Mouse (Mus musculus) monocyte, adult 5-6 weeks (primary cell): Measurements from ENCODE around the gene Syde2. TPM values are rescaled to one million over a fixed set of nuclear protein-coding genes. Genes with fewer than 3 reads are reported as not detected.
A peak's percentile ranks its signal among the peaks of the same experiment; 100 is the strongest.

Experiments used
- ATAC-seq: fragments of 153-309, 156-312 bp; replicated peaks from 2 replicates; pipeline ENCODE4 v1.8.0; 2017; ENCODE audit warnings: mild to moderate bottlenecking; ENCODE audit not compliant: low TSS enrichment, insufficient number of reproducible peaks, severe bottlenecking, poor library complexity, low FRiP score
- total RNA-seq: library from RNA; stranded (forward); fragments of 200-1000, 200-491, 200-594 nt; gene quantifications from 3 replicates; pipeline ENCODE4 v1.2.3, GENCODE M21; 2017

Gene Syde2
- total RNA-seq, result 0.32 to 1.6 TPM in 2 of 3 replicates, not detected in the other

GRCm38 (mm10) chr3:145987268-145987969, at the start of gene Syde2:
TSS of gene Syde2 (plus strand) at chr3:145987870.
- no peak for ATAC-seq

- ATAC-seq, result no peak
These were observed 49.0 kb upstream of the Syde2 start for GRCm38 (mm10) chr3:145938405-145939349.

GRCm38 (mm10) chr3:145939402-145939801, 48.3 kb upstream of the Syde2 start:
- ATAC-seq, result no peak

GRCm38 (mm10) chr3:145939971-145940370, 47.7 kb upstream of the Syde2 start:
- no peak for ATAC-seq

- peak; percentile 73 for ATAC-seq
These were observed 45.7 kb upstream of the Syde2 start for GRCm38 (mm10) chr3:145941971-145942370.

GRCm38 (mm10) chr3:145944348-145944747, 43.3 kb upstream of the Syde2 start:
- ATAC-seq, result no peak

GRCm38 (mm10) chr3:145945904-145946303, 41.8 kb upstream of the Syde2 start:
- no peak for ATAC-seq

GRCm38 (mm10) chr3:145946654-145947053, 41.0 kb upstream of the Syde2 start:
- no peak for ATAC-seq

GRCm38 (mm10) chr3:145947539-145948204, 40.0 kb upstream of the Syde2 start:
- ATAC-seq, result no peak

GRCm38 (mm10) chr3:145950034-145950814, 37.4 kb upstream of the Syde2 start:
- no peak for ATAC-seq

GRCm38 (mm10) chr3:145950815-145951130, 36.9 kb upstream of the Syde2 start:
- ATAC-seq, result no peak

GRCm38 (mm10) chr3:145951287-145952165, 36.1 kb upstream of the Syde2 start:
- ATAC-seq, result no peak

- no peak for ATAC-seq
These were observed 34.7 kb upstream of the Syde2 start for GRCm38 (mm10) chr3:145952945-145953344.

GRCm38 (mm10) chr3:145953411-145953810, 34.3 kb upstream of the Syde2 start:
- ATAC-seq, result no peak

GRCm38 (mm10) chr3:145959824-145960223, 27.8 kb upstream of the Syde2 start:
- ATAC-seq, result no peak

- ATAC-seq, result no peak
These were observed 25.3 kb upstream of the Syde2 start for GRCm38 (mm10) chr3:145962411-145962810.

- ATAC-seq, result no peak
These were observed 24.3 kb upstream of the Syde2 start for GRCm38 (mm10) chr3:145963101-145964017.
